Mouse (Mus musculus): ENCODE results near the gene Tbcc. TPM values are rescaled to one million over a fixed set of nuclear protein-coding genes. Genes with fewer than 3 reads are reported as not detected.

The Tbcc gene
- total RNA-seq, 2 experiments from 2014 or later: 33.5 to 33.8 TPM

DNA sequence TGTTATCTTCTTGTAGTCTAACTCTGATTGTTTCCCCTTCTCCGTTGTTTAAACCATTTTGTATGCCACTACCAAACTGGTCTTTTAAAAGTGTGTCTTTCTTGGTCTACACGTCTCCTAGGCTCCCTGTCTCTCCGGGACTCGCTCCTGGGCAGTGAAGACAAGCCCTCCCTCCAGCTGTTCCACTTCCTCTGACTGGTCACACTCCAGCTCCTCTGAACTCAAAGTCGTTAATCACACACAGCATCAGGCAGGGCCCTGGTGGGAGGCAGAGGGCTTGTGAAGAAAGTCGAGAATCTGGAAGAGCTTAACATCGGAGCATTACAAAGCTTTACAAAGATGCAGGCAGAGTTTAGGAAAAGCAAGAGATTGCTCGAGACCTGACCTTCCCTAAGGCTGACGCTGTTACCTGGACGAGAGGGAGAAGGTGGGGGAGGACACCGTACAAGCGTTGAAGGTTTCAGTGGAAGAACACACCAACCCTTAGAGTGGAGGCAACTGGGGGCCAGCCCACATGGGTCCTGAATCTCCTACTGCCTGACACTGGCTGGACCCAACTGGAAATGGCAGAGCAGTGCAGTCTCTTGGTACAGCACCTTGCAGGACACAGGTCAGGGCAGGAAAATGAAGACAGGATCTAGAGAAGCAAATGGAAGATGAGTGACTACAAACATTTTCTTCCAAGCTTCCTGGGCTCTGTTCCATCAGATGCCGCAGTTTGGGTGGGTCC is 6.9 kb downstream of the Tbcc start:
- DNase-seq (ENCODE audit: low spot score in 2 of 2): no peak

DNA sequence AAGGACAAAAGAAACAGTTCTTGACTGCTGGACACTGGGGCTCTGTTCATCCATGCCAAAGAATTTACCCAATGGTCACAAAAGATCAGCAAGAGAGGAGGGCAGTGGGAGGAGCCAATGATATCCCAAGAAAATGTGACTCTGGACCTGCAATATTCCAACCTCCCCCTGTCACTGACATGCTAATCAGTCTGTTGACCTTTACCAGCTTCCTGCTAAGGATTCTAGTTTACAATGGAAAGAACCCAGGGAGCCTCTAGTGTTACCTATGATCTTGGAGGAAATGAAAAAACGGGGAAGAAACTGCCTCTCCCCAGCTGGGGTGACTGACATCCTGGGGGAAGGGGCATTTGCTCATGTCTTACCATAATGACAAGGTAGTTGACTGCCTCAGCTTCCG is 10.5 kb downstream of the Tbcc start:
- DNase-seq (ENCODE audit: low spot score in 2 of 2): no peak

GRCm38 (mm10) chr17:46903876-46904490 is 13.5 kb downstream of the Tbcc start:
- peak; percentile 80 to 82 for DNase-seq (ENCODE audit: low spot score in 2 of 2)

DNA sequence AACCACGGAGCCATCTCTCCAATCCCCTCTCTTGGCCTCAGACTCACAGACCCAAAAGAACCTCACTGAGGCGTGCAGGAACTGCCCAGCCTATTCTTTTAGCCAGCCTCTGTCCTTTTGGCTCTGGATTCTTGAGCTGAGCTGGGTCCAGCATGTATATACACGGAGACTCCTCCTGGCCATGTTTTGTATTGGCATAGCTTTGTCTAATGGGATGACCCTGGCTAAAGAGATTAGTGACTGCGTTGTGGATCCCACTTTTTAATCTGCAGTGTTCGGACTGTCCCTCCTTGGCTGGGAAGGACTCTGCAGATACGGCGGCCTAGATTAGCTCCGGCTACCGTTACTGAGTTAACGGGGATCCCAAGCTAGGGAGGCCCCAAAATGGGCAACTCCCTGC is 19.7 kb downstream of the Tbcc start, which contains the start of gene Prph2:
Gene Prph2, plus strand, starts transcription at position 274 of the 400 bp plus-strand sequence.
- no peak for DNase-seq (ENCODE audit: low spot score in 2 of 2)

DNA sequence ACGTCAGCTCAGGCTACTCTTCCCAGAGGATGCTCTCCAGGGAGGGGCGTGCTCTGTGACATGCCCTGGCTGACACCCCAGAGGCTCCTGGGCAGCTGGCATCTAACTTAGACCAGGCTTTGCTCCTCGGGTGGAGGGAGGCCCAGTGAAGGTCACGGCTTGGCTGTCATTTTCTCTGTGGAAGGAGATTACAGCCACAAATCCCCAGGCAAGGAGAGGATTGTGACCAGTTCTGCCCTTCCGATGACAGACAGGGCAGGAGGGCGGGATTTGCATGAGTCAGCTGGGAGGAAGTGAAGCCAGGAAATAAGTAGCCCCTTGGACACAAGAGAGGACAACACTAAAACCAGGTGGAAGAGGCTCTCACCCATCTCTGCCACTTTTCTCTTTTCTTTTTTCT is 21.8 kb downstream of the Tbcc start:
- no peak for DNase-seq (ENCODE audit: low spot score in 2 of 2)

GRCm38 (mm10) chr17:46915129-46915528 is 24.6 kb downstream of the Tbcc start:
- DNase-seq (ENCODE audit: low spot score in 2 of 2): no peak

DNA sequence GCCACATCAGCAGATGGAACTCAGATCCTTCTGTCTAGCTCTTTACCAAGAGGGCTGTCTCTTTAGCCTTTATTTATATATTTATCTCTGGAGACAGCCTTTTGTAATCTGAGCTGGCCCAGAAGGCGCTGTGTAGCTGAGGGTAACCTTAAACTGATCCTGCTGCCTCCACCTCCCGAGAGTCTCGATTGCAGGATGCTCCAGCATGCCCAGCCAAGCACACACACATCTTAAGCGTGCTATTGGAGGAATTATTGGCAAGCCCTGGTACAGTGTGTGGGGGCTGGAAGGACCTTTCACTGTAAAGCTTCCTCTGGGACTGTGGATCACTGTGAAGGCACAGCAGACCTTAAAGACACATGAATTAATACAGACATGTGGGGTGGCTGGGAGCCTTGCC is 28.5 kb downstream of the Tbcc start:
- no peak for DNase-seq (ENCODE audit: low spot score in 2 of 2)

DNA sequence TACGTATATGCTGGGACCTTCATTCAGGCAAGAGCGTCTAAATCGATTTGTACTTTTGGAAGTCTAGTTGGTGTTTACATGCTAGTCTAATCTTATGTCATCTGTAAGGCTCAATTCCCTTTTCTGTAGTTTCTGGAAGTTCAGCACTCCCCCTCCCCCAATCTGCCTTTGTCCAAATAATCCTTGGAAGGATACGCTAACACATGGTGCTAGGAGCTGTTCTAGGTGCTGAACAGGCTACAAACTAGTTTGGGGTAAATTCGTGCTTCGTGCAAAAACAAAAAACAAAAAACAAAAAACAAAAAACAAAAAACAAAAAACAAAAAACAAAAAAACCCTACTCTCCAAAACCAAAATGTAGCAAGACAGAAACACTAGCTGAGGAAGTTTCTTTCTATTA is 30.4 kb downstream of the Tbcc start:
- DNase-seq (ENCODE audit: low spot score in 2 of 2): no peak

GRCm38 (mm10) chr17:46926192-46926591 is 35.7 kb downstream of the Tbcc start:
- DNase-seq (ENCODE audit: low spot score in 2 of 2): no peak

DNA sequence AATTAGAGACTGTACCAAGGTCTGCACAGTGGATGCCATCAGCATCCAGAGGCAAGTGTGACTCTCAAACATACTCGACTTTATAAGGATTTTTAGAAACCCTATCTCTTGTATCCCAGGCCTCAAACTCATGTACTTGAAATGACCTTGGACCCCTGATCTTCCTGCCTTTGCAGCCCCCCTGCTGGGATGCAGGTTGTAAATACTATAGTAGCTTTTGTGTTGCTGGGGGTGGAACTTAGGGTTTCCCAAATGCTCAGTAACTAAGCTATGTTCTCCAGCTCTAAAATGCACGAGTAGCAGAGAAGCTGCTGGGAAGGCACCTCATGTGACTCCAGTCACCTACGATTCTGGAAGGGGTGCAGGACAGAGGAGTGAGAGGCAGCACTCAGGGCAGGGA is 36.5 kb downstream of the Tbcc start:
- DNase-seq (ENCODE audit: low spot score in 2 of 2): no peak

- peak; percentile 45 to 63 for DNase-seq (ENCODE audit: low spot score in 2 of 2)
Observed at GRCm38 (mm10) chr17:46927781-46928180, 37.3 kb downstream of the Tbcc start.

- no peak for DNase-seq (ENCODE audit: low spot score in 2 of 2)
Observed at GRCm38 (mm10) chr17:46929277-46929676, 38.8 kb downstream of the Tbcc start.

- no peak for DNase-seq (ENCODE audit: low spot score in 2 of 2)
Observed at GRCm38 (mm10) chr17:46929897-46930296, 39.4 kb downstream of the Tbcc start.

DNA sequence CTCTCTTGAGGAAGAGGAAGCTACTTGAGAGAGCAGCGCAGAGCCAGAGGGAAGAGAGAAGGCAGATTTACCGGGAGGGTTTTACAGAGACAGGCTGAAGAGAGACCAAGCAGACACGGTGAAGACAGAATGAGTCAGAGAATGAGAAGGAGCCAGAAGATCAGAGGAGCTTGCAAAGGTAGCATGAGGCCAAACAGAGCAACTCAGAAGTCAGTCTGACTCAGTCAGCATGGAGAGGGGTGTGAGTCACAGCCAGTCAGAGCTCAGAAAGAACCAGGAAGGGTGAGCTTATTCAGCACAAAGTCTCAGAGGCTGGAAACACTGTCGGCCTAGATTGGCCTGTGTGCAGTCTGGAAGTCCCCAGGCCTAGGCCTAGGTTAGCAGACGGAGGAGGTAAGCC is 42.5 kb downstream of the Tbcc start:
- peak; percentile 24 to 49 for DNase-seq (ENCODE audit: low spot score in 2 of 2)

DNA sequence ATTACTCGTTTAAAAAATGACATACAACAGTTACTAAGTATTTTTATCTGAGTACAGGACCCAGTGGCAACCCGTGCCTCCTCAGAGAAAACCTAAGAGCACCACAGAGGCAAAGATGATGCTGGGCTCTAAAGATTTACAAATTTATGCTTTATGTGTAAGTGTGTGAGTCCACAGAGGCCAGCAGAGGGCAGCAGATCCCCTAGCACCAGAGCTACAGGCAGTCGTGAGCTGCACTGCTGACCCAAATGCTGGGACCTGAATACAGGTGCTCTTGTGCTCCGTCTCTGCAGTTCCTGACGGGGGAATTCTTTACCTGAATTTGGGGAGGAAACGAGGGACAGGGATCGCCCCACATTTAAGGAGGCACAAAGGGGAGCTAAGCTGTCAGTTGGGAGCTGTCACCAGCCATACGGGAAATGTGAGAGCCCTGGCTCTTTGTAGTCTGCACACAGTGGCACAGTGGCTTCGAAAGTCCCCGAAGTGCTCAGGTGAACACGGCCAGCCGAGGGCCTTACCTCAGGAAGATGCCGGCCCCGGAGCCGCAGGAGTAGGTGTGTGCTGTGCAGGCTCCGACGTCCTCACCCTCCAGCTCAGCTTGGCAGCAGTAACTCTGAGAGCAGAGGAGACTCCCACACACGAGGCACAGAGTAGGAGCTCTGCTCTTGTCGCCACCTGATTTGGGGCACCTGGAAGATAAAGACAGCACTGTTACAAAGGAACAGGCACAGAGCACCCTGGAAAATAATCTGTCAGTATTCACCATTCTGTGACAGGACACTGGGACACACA is 43.3 kb downstream of the Tbcc start:
- DNase-seq (ENCODE audit: low spot score in 2 of 2): peak; percentile 68 to 69

DNA sequence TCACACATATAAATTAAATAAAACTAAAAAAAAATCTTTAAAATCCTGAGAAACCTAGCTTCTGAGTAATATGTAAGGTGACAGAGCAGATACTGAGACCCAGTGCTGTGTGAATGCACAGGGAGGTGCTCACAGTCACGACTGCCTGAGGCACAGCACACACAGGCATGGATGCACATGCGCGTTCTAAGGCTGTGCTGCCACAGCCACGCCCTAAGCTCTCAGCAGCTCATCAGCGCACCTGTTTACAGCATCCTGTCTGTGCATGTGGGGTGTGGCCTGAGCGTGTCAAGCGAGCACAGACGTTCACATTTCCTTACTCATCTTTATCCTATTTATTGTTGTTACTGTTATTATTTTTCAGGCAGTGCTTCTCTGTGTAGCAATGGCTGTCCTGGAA is 50.0 kb downstream of the Tbcc start:
- DNase-seq (ENCODE audit: low spot score in 2 of 2): no peak

Other genes with a start within 250 kb of the Tbcc start
- 10 to 100 TPM; 24.3 to 26.2 TPM for gene Klc4, start 244.7 kb upstream of the Tbcc start, total RNA-seq (2021)
- gene Mrpl2, start 244.5 kb upstream of the Tbcc start, total RNA-seq (2021): 10 to 100 TPM; 51.8 to 53.0 TPM
- 10 to 100 TPM; 26.1 to 27.1 TPM for gene Cul7, start 240.3 kb upstream of the Tbcc start, total RNA-seq (2021)
- 10 to 100 TPM; 17.1 to 17.2 TPM for gene Rrp36, start 216.3 kb upstream of the Tbcc start, total RNA-seq (2021)
- gene Mea1, start 211.9 kb upstream of the Tbcc start, total RNA-seq (2021): 100 to 1,000 TPM; 120 to 125 TPM
- 100 to 1,000 TPM; 190 to 207 TPM for gene Klhdc3, start 209.8 kb upstream of the Tbcc start, total RNA-seq (2021)
- 10 to 100 TPM; 81.5 to 89.3 TPM for gene Ppp2r5d, start 185.6 kb upstream of the Tbcc start, total RNA-seq (2021)
- gene Pex6, start 179.2 kb upstream of the Tbcc start, total RNA-seq (2021): 10 to 100 TPM; 50.8 to 58.9 TPM
- under 1 TPM in 1 of 2 experiments, not detected in 1; 0.84 TPM for gene Gnmt, start 161.5 kb upstream of the Tbcc start, total RNA-seq (2021)
- gene Cnpy3, start 138.5 kb upstream of the Tbcc start, total RNA-seq (2021): 10 to 100 TPM; 65.2 to 67.9 TPM
- under 1 TPM in 1 of 2 experiments, not detected in 1; 0.28 TPM for gene Ptcra, start 127.0 kb upstream of the Tbcc start, total RNA-seq (2021)
- 1 to 10 TPM; 6.4 to 8.3 TPM for gene 2310039H08Rik, start 118.0 kb upstream of the Tbcc start, total RNA-seq (2021)
- 10 to 100 TPM; 48.2 to 53.2 TPM for gene Rpl7l1, start 108.0 kb upstream of the Tbcc start, total RNA-seq (2021)
- 10 to 100 TPM; 53.2 to 58.9 TPM for gene Bicral, start 32.2 kb upstream of the Tbcc start, total RNA-seq (2021)
- gene Prph2, start 19.8 kb downstream of the Tbcc start, total RNA-seq (2021): not detected
- 10 to 100 TPM; 54.7 to 55.3 TPM for gene Ubr2, start 119.9 kb downstream of the Tbcc start, total RNA-seq (2021)

Measured in left cerebral cortex, adult 18-20 months (tissue).